Mouse (Mus musculus) liver, embryonic 14.5 days (tissue): ENCODE data around the gene Slc38a6. TPM values are rescaled to one million over a fixed set of nuclear protein-coding genes. Genes with fewer than 3 reads are reported as not detected.

Experiments used
- ATAC-seq: fragments of 200-750 bp; cut with Nextera tagmentation; 2 replicates; pipeline ENCODE4 v1.8.0; 2017; ENCODE audit warnings: moderate number of reproducible peaks, mild to moderate bottlenecking, moderate library complexity; ENCODE audit not compliant: insufficient read depth
- DNase-seq, 3 experiments: peaks; one replicate each; pipeline ENCODE4 v3.0.0-alpha.2; 2012 to 2013; ENCODE audit warnings: low read depth in 3 of 3, low spot score in 3 of 3
- H3K27ac ChIP-seq: fragments of 300-500 bp; sonication (generic); 2 replicates; pipeline ENCODE4 v1.5.1; 2014; ENCODE audit warnings: moderate library complexity, mild to moderate bottlenecking, control low read depth, inconsistent platforms
- H3K27me3 ChIP-seq: fragments of 300-500 bp; sonication (generic); 2 replicates; pipeline ENCODE4 v1.6.1; 2014; ENCODE audit warnings: mild to moderate bottlenecking, low read length, moderate library complexity; ENCODE audit not compliant: control insufficient read depth, insufficient read depth
- H3K36me3 ChIP-seq: fragments of 300-500 bp; sonication (generic); replicated peaks from 2 replicates; pipeline ENCODE4 v1.6.1; 2014; ENCODE audit warnings: low read depth; ENCODE audit not compliant: control insufficient read depth, insufficient read depth
- H3K4me1 ChIP-seq, 2 experiments: fragments of 200-500 bp in 1 of 2; fragments of 300-500 bp in 1 of 2; sonication (generic) in 1 of 2; replicated peaks; 2 replicates each; pipeline ENCODE4 v1.6.1; 2012 to 2014; ENCODE audit warnings: antibody characterized with exemption in 1 of 2, inconsistent platforms in 1 of 2, low read length in 1 of 2; ENCODE audit not compliant: control insufficient read depth in 2 of 2, insufficient read depth in 2 of 2
- H3K4me2 ChIP-seq: fragments of 300-500 bp; sonication (generic); 2 replicates; pipeline ENCODE4 v1.6.1; 2014; ENCODE audit warnings: low read depth, mild to moderate bottlenecking, control low read depth, moderate library complexity
- H3K4me3 ChIP-seq, 2 experiments: fragments of 200-500 bp in 1 of 2; fragments of 300-500 bp in 1 of 2; sonication (generic) in 1 of 2; 2 replicates each; pipeline ENCODE4 v1.5.1; 2012 to 2014; ENCODE audit warnings: low read depth in 2 of 2, low read length in 2 of 2, mild to moderate bottlenecking in 2 of 2, control low read depth in 1 of 2, inconsistent platforms in 1 of 2, moderate library complexity in 1 of 2; ENCODE audit not compliant: insufficient read depth in 1 of 2
- H3K9ac ChIP-seq: fragments of 300-500 bp; sonication (generic); replicated peaks from 2 replicates; pipeline ENCODE4 v1.6.1; 2014; ENCODE audit warnings: mild to moderate bottlenecking, control low read depth, moderate library complexity
- H3K9me3 ChIP-seq: fragments of 300-500 bp; sonication (generic); 2 replicates; pipeline ENCODE4 v1.6.1; 2016; ENCODE audit warnings: low read length, mixed read lengths; ENCODE audit not compliant: control insufficient read depth
- CTCF ChIP-seq: IDR thresholded peaks from 2 replicates; pipeline ENCODE4 v1.5.1; 2016; ENCODE audit warnings: antibody characterized with exemption, low read depth, control low read depth
- EP300 ChIP-seq: IDR thresholded peaks from 2 replicates; pipeline ENCODE4 v1.6.1; 2016; ENCODE audit warnings: antibody characterized with exemption, low read depth
- WGBS: fragments of 180-500 bp; shearing (Covaris S2); extraction: QIAGEN DNeasy Blood & Tissue Kit; methylation state at CpG from one replicate; pipeline ENCODE4 v1.1.7; 2014; ENCODE audit not compliant: insufficient replicate concordance; 5-methylcytosine and 5-hydroxymethylcytosine counted together
- polyA plus RNA-seq, 2 experiments: library from polyadenylated mRNA; depleted of rRNA in 1 of 2; stranded (reverse) in 1 of 2; unstranded in 1 of 2; fragments of >200 nt; fragmentation: Nextera tagmentation in 1 of 2; extraction: Ambion mirVana in 1 of 2; gene quantifications; 2 replicates each; pipeline versions ENCODE4 v1.2.1 to v1.2.3; 2012 to 2014

Slc38a6 gene
- polyA plus RNA-seq, 2 experiments = 2.1 to 2.4 TPM

DNA sequence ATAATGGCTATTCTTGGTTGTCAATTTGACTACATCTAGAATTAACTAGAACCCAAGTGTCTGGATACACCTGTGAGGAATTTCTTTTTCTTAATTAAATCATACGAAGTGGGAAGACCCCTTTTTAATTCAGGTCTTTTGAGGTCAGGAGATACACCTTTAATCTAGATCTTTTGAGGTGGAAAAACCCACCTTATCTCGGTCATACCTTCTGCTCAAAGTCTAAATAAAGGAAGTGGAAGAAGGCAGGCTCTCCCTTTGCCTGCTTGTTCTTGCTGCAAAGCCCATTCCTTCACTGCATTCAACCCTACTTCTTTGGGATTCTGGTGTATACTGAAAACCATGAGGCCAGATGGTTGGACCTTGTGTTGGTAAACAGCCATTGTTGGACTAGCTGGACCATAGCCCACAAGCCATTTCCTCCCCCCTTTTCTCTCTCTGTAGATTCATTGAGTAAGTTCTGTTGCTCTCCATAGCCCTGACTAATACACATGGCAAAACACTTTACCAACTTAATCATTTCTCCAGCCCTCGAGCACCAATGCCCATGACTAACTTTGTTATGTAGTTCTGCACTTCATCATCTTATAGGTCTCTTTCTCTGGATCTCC, 115.0 kb downstream of the Slc38a6 start:
- WGBS = 40% methylated on average over 3 of the region's 3 CpGs
- no peak for TF ChIP-seq CTCF
- TF ChIP-seq EP300 = no peak
- Histone ChIP-seq H3K9me3 (no peaks in the 10 kb centered on the region), H3K9ac (no peak overlapping the region), H3K36me3 (no peaks in the 10 kb centered on the region), H3K27me3 (no peaks in the 10 kb centered on the region), H3K4me1 (no peaks in the 10 kb centered on the region), H3K4me3 (no peak overlapping the region), H3K27ac (no peak overlapping the region), H3K4me2 (no peak overlapping the region)
- ATAC-seq (no peak), DNase-seq (no peak)

DNA sequence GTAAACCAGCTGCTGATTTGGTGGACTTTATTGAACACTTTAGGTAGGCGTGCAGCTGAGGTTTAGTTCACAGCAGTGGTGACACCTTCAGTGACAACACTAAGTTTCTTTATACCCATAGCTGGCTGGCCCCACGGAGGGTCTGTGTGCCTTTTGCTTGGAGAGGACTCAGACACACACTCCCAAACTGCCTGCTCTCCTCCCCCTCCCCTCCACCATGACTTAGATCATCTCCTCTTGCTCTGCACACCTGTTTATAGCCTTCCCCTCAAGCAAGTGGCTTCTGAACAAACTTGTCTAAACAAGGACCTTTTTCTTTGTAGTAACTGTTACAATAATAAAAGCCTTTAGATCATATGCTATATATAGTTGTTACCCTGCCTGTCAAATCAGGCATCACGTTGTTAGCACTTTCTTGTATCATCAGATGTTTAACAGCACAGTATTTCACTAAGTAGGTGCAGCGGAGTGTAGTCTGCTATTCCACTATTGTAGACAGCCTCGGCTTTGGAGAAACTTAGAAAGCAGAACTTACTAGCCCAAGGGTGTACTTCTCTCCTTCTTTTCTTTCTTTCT, 115.6 kb downstream of the Slc38a6 start:
- Histone ChIP-seq H3K9ac (no peak overlapping the region), H3K4me3 (no peak overlapping the region), H3K9me3 (no peaks in the 10 kb centered on the region), H3K4me2 (no peak overlapping the region), H3K36me3 (no peaks in the 10 kb centered on the region), H3K4me1 (no peaks in the 10 kb centered on the region), H3K27me3 (no peaks in the 10 kb centered on the region), H3K27ac (no peak overlapping the region)
- WGBS = 51% methylated on average over 5 of the region's 5 CpGs
- DNase-seq (no peak), ATAC-seq (no peak)
- no peak for TF ChIP-seq CTCF
- no peak for TF ChIP-seq EP300

DNA sequence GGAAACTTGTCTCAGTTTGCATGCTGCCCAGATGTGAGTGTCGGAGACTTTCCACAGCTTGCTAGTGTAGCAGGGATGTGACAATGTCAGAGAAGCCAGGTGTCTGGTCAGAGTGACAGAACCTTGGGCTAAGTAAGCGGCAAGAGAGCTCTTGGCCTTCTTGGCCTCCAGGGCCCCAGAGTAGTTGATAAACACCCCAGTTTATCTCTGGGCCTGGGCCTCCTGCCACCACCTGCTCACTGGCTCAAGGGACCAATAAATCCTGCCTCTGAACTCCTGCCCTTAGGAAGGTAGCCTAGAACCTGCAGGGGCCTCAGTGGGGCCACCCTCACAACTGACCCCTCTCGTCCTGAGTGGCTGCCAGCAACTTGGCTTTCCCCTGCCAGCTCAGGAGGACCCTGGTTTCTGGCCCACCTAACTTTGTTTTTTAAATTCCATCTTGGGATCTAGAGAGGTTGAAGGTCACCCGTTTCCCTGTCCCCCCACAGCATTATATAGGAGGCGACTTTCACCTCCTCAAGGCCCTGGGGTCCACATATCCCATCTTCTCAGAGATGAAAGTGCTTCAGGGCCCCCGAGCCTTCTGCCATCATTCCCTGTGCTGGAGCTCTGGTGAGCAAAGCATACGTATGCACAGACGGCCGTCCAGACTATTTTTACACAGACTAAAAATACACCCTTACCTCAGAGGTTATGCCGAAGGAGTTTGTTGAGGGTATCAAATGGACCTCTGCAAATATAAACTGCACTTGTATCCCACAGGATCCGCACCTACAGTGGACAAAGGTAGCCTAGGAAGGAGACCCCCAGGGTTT, 116.5 kb downstream of the Slc38a6 start:
- Histone ChIP-seq H3K36me3 (no peaks in the 10 kb centered on the region), H3K9ac (no peak overlapping the region), H3K4me2 (no peak overlapping the region), H3K27me3 (no peaks in the 10 kb centered on the region), H3K4me1 (no peaks in the 10 kb centered on the region), H3K9me3 (no peaks in the 10 kb centered on the region), H3K4me3 (no peak overlapping the region), H3K27ac (no peak overlapping the region)
- WGBS = 68% methylated on average over 11 of the region's 11 CpGs
- DNase-seq (no peak), ATAC-seq (no peak)
- TF ChIP-seq EP300 = no peak
- TF ChIP-seq CTCF = no peak

Other genes starting within 250 kb of the Slc38a6 start
- gene Six1, start 232.9 kb upstream of the Slc38a6 start, polyA plus RNA-seq (2012; rRNA removed) = 0.01 and 0.07 TPM in 2 replicates
- not detected in 2 replicates for gene Six1, start 232.9 kb upstream of the Slc38a6 start, polyA plus RNA-seq (2014; fragmentation: Nextera tagmentation; extraction: Ambion mirVana)
- 0.01 and 0.02 TPM in 2 replicates for gene Six4, start 173.3 kb upstream of the Slc38a6 start, polyA plus RNA-seq (2012; rRNA removed)
- not detected in 2 replicates for gene Six4, start 173.3 kb upstream of the Slc38a6 start, polyA plus RNA-seq (2014; fragmentation: Nextera tagmentation; extraction: Ambion mirVana)
- 4.3 and 6.7 TPM in 2 replicates for gene Mnat1, start 163.1 kb upstream of the Slc38a6 start, polyA plus RNA-seq (2012; rRNA removed)
- 11.8 and 12.4 TPM in 2 replicates for gene Mnat1, start 163.1 kb upstream of the Slc38a6 start, polyA plus RNA-seq (2014; fragmentation: Nextera tagmentation; extraction: Ambion mirVana)
- gene Trmt5, start 69 bp upstream of the Slc38a6 start, polyA plus RNA-seq (2012; rRNA removed) = 4.0 and 5.9 TPM in 2 replicates
- gene Trmt5, start 69 bp upstream of the Slc38a6 start, polyA plus RNA-seq (2014; fragmentation: Nextera tagmentation; extraction: Ambion mirVana) = 7.1 and 8.6 TPM in 2 replicates